Comparison of ENCODE assay signal across 26 mouse cellular contexts in the genomic region with DNA sequence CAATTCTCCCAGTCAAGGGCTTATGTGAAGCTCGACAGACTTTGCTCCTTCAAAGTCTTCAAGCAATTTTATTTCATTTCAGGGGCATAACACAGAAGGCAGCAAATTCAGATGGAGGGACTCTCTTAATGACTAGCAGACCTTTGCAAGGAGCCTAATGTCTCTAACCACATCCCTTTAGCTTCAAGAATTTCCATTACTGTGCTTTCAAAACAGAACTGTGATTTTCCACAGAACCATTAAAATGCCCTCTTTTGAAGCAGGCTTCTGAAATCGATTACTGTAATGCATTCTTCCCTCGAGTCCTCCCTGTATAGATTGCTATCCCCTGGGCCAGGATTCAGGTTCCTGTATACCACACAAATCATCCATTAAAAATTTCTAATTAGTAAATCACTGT.
DNase-seq lines count a peak whose midpoint lies in the region; ATAC-seq lines count a peak whose summit lies in the region.
"Had no signal": no experiment of that assay in that cellular context is flagged by ENCODE, and none has a peak within 500 bp of the region (broad histone marks: within the 10 kb centered on the region; RNA-seq: fewer than 3 reads in every experiment).

No protein-coding gene starts in this region.

- no peak overlapping the region for H3K27ac ChIP-seq in midbrain, embryonic 15.5 days
- H3K27ac ChIP-seq in midbrain, embryonic 11.5 days (ENCODE audit: low read depth, low read length) = no peak overlapping the region
- 0 out of 2 replicates have a peak overlapping the region, but pooled peaks have one; percentile 28 for H3K27ac ChIP-seq in embryonic facial prominence, embryonic 13.5 days
- no peak overlapping the region for H3K27ac ChIP-seq in limb, embryonic 13.5 days
- H3K27ac ChIP-seq: embryonic facial prominence, embryonic 12.5 days; forebrain, embryonic 10.5 days; gastrocnemius, adult 2 months; heart, embryonic 13.5 days; hindbrain, embryonic 12.5 days had no signal

- H3K9ac ChIP-seq in midbrain, embryonic 15.5 days = no peak overlapping the region
- H3K9ac ChIP-seq in midbrain, embryonic 11.5 days (ENCODE audit: low read length) = no peak overlapping the region
- no peak overlapping the region for H3K9ac ChIP-seq in embryonic facial prominence, embryonic 13.5 days
- H3K9ac ChIP-seq in limb, embryonic 13.5 days = no peak overlapping the region
- H3K9ac ChIP-seq: embryonic facial prominence, embryonic 12.5 days; heart, embryonic 13.5 days; hindbrain, embryonic 12.5 days had no signal

- no peak overlapping the region for H3K4me2 ChIP-seq in midbrain, embryonic 15.5 days
- H3K4me2 ChIP-seq in midbrain, embryonic 11.5 days = no peak overlapping the region
- H3K4me2 ChIP-seq in embryonic facial prominence, embryonic 13.5 days = no peak overlapping the region
- H3K4me2 ChIP-seq in limb, embryonic 13.5 days (replicated peaks) = no peak overlapping the region
- H3K4me2 ChIP-seq: embryonic facial prominence, embryonic 12.5 days; heart, embryonic 13.5 days; hindbrain, embryonic 12.5 days had no signal

- DNase-seq in midbrain, embryonic 11.5 days (ENCODE audit: low spot score, missing footprints) = no peak
- no peak for DNase-seq in cerebellum, adult 18-20 months
- DNase-seq: adrenal gland, postnatal 14 days; B cell, adult 2 months; cerebellum, adult 2 months; cerebellum, postnatal 10 days; gastrocnemius, adult 2 months; gastrocnemius, postnatal 25 days; heart, adult 11 months; heart, postnatal 36 days; kidney, adult 11 months had no signal

- H3K4me1 ChIP-seq in midbrain, embryonic 15.5 days = no peaks in the 10 kb centered on the region
- H3K4me1 ChIP-seq in midbrain, embryonic 11.5 days (ENCODE audit: control insufficient read depth, insufficient read depth, low read length) = no peaks in the 10 kb centered on the region
- H3K4me1 ChIP-seq in embryonic facial prominence, embryonic 13.5 days = peaks cover 12% of the 10 kb centered on the region
- H3K4me1 ChIP-seq in limb, embryonic 13.5 days = peaks cover 13% of the 10 kb centered on the region; the same call in 1 of the 2 replicates
- H3K4me1 ChIP-seq: embryonic facial prominence, embryonic 12.5 days; forebrain, embryonic 10.5 days; heart, embryonic 13.5 days; hindbrain, embryonic 12.5 days had no signal

- H3K4me3 ChIP-seq in midbrain, embryonic 15.5 days = no peak overlapping the region
- no peak overlapping the region for H3K4me3 ChIP-seq in midbrain, embryonic 11.5 days (ENCODE audit: low read depth, low read length)
- no peak overlapping the region for H3K4me3 ChIP-seq in embryonic facial prominence, embryonic 13.5 days
- H3K4me3 ChIP-seq in limb, embryonic 13.5 days = no peak overlapping the region
- H3K4me3 ChIP-seq: embryonic facial prominence, embryonic 12.5 days; erythroblast, embryonic 14.5 days; forebrain, embryonic 10.5 days; gastrocnemius, adult 2 months; heart, embryonic 13.5 days; hindbrain, embryonic 12.5 days had no signal

- no peaks in the 10 kb centered on the region for H3K9me3 ChIP-seq in midbrain, embryonic 15.5 days
- H3K9me3 ChIP-seq in midbrain, embryonic 11.5 days (ENCODE audit: control insufficient read depth, low read length) = no peaks in the 10 kb centered on the region
- H3K9me3 ChIP-seq in embryonic facial prominence, embryonic 13.5 days = no peaks in the 10 kb centered on the region
- no peaks in the 10 kb centered on the region for H3K9me3 ChIP-seq in limb, embryonic 13.5 days
- H3K9me3 ChIP-seq: embryonic facial prominence, embryonic 12.5 days; forebrain, embryonic 10.5 days; heart, embryonic 13.5 days; hindbrain, embryonic 12.5 days had no signal

- H3K27me3 ChIP-seq in midbrain, embryonic 15.5 days (replicated peaks) = no peaks in the 10 kb centered on the region
- no peaks in the 10 kb centered on the region for H3K27me3 ChIP-seq in midbrain, embryonic 11.5 days (ENCODE audit: control insufficient read depth, insufficient read depth, low read length)
- no peaks in the 10 kb centered on the region for H3K27me3 ChIP-seq in embryonic facial prominence, embryonic 13.5 days
- H3K27me3 ChIP-seq in limb, embryonic 13.5 days = no peaks in the 10 kb centered on the region
- H3K27me3 ChIP-seq: embryonic facial prominence, embryonic 12.5 days; heart, embryonic 13.5 days; hindbrain, embryonic 12.5 days had no signal

- no peaks in the 10 kb centered on the region for H3K36me3 ChIP-seq in midbrain, embryonic 15.5 days (replicated peaks)
- H3K36me3 ChIP-seq in midbrain, embryonic 11.5 days (ENCODE audit: control insufficient read depth, insufficient read depth, low read length) = no peaks in the 10 kb centered on the region
- H3K36me3 ChIP-seq in embryonic facial prominence, embryonic 13.5 days = no peaks in the 10 kb centered on the region
- no peaks in the 10 kb centered on the region for H3K36me3 ChIP-seq in limb, embryonic 13.5 days
- H3K36me3 ChIP-seq: embryonic facial prominence, embryonic 12.5 days; forebrain, embryonic 10.5 days; heart, embryonic 13.5 days; hindbrain, embryonic 12.5 days had no signal

- ATAC-seq in midbrain, embryonic 15.5 days (replicated peaks) = 0 out of 2 replicates have a peak, but pooled peaks have one; percentile 39
- ATAC-seq in midbrain, embryonic 11.5 days (ENCODE audit: low FRiP score) = no peak
- no peak for ATAC-seq in embryonic facial prominence, embryonic 13.5 days (ENCODE audit: insufficient number of reproducible peaks, insufficient read depth, low FRiP score, low TSS enrichment, low read depth)
- peak; percentile 40; the same call in 1 of the 2 replicates for ATAC-seq in limb, embryonic 13.5 days (ENCODE audit: low FRiP score, low read depth)
- no peak for ATAC-seq in granulocyte monocyte progenitor cell, adult 5-6 weeks (replicated peaks; ENCODE audit: poor library complexity, severe bottlenecking)
- ATAC-seq: activated CD4-positive, CD25-positive, alpha-beta regulatory T cell, adult 4 months; CD4-positive, CD25-positive, alpha-beta regulatory T cell, adult 4 months; forebrain, embryonic 14.5 days; hindbrain, embryonic 16.5 days; inflammation-experienced regulatory T-cells, adult 6 months; Patski had no signal

- 59% methylated on average over 3 of the region's 3 CpGs for WGBS in midbrain, embryonic 15.5 days
- WGBS in midbrain, embryonic 11.5 days = 79% methylated on average over 3 of the region's 3 CpGs
- WGBS in embryonic facial prominence, embryonic 13.5 days = 20% methylated on average over 3 of the region's 3 CpGs
- 18% methylated on average over 3 of the region's 3 CpGs for WGBS in limb, embryonic 13.5 days

Comparison
In these comparisons a context has a peak if more than half of its experiments do, and no peak if none do; other contexts are left out.
1. ATAC-seq: peak in midbrain, embryonic 15.5 days (single experiment) and limb, embryonic 13.5 days (single experiment); none in midbrain, embryonic 11.5 days (single experiment), embryonic facial prominence, embryonic 13.5 days (single experiment) and granulocyte monocyte progenitor cell, adult 5-6 weeks (single experiment).